Mouse (Mus musculus) gastrocnemius, adult 8-10 months (tissue): ENCODE results near the gene Dzip1. TPM values are rescaled to one million over a fixed set of nuclear protein-coding genes. Genes with fewer than 3 reads are reported as not detected.
A peak's percentile ranks its signal among the peaks of the same experiment; 100 is the strongest.

Source experiments
- DNase-seq, 2 experiments: peaks; one replicate each; pipeline ENCODE4 v3.0.0; 2022; ENCODE audit warnings: low spot score in 2 of 2
- total RNA-seq, 4 experiments: library from RNA; stranded (reverse); gene quantifications; 2 replicates each; pipeline ENCODE4 v1.2.4; 2022

The Dzip1 gene
- total RNA-seq: 1 to 10 TPM; 1.4 to 1.7 (median 1.6) TPM

GRCm38 (mm10) chr14:118924673-118925615 lies at the start of gene Dzip1:
TSS of gene Dzip1 (minus strand) at chr14:118925460.
- peak; percentile 24 to 37 for DNase-seq

GRCm38 (mm10) chr14:118972268-118972667 lies 47.0 kb upstream of the Dzip1 start:
- DNase-seq: no peak

- DNase-seq: no peak
Observed at GRCm38 (mm10) chr14:118967646-118968045, 42.4 kb upstream of the Dzip1 start.

- DNase-seq: no peak
Observed at GRCm38 (mm10) chr14:118965356-118966000, 40.2 kb upstream of the Dzip1 start.

GRCm38 (mm10) chr14:118958010-118958409 lies 32.8 kb upstream of the Dzip1 start:
- DNase-seq: no peak

GRCm38 (mm10) chr14:118951912-118952583 lies 26.8 kb upstream of the Dzip1 start:
- DNase-seq: no peak

- DNase-seq: no peak
Observed at GRCm38 (mm10) chr14:118948841-118949240, 23.6 kb upstream of the Dzip1 start.

GRCm38 (mm10) chr14:118944702-118945101 lies 19.4 kb upstream of the Dzip1 start:
- no peak for DNase-seq

- DNase-seq: no peak
Observed at GRCm38 (mm10) chr14:118942076-118942475, 16.8 kb upstream of the Dzip1 start.

- DNase-seq: no peak
Observed at GRCm38 (mm10) chr14:118940796-118941495, 15.7 kb upstream of the Dzip1 start.

- no peak for DNase-seq
Observed at GRCm38 (mm10) chr14:118938551-118938950, 13.3 kb upstream of the Dzip1 start.

GRCm38 (mm10) chr14:118937533-118938492 lies 12.6 kb upstream of the Dzip1 start, which contains the start of gene Dnajc3:
TSS of gene Dnajc3 (plus strand) at chr14:118937976.
- DNase-seq: peak; percentile 100

GRCm38 (mm10) chr14:118936952-118937351 lies 11.7 kb upstream of the Dzip1 start:
- DNase-seq: no peak

GRCm38 (mm10) chr14:118936236-118936635 lies 11.0 kb upstream of the Dzip1 start:
- DNase-seq: no peak

- no peak for DNase-seq
Observed at GRCm38 (mm10) chr14:118934686-118935085, 9.4 kb upstream of the Dzip1 start.

GRCm38 (mm10) chr14:118932956-118933355 lies 7.7 kb upstream of the Dzip1 start:
- no peak for DNase-seq

- no peak for DNase-seq
Observed at GRCm38 (mm10) chr14:118931181-118931580, 5.9 kb upstream of the Dzip1 start.

GRCm38 (mm10) chr14:118930777-118931176 lies 5.5 kb upstream of the Dzip1 start:
- DNase-seq: no peak

GRCm38 (mm10) chr14:118929779-118930178 lies 4.5 kb upstream of the Dzip1 start:
- DNase-seq: no peak

GRCm38 (mm10) chr14:118928565-118928964 lies 3.3 kb upstream of the Dzip1 start:
- no peak for DNase-seq
